Mouse (Mus musculus) lung, postnatal 0 days (tissue): ENCODE measurements at regions not wholly inside any gene's neighbourhood (a gene's known extent, or its start where the extent isn't known, plus 50 kb on each side); places are given as distances from the start of the nearest gene placed in this dataset.

Source experiments
- CTCF ChIP-seq: IDR thresholded peaks from 2 replicates; pipeline ENCODE4 v1.5.1; 2016; ENCODE audit warnings: antibody characterized with exemption, mild to moderate bottlenecking
- EP300 ChIP-seq: IDR thresholded peaks from 2 replicates; pipeline ENCODE4 v1.6.1; 2016; ENCODE audit warnings: antibody characterized with exemption, mild to moderate bottlenecking, control low read depth

- no peak for TF ChIP-seq CTCF
- TF ChIP-seq EP300, result no peak
These were observed 81.2 kb upstream of the Basp1 start for GRCm38 (mm10) chr15:25494687-25495299.
